Mouse (Mus musculus): ENCODE results near the gene Slc35e3.

DNA sequence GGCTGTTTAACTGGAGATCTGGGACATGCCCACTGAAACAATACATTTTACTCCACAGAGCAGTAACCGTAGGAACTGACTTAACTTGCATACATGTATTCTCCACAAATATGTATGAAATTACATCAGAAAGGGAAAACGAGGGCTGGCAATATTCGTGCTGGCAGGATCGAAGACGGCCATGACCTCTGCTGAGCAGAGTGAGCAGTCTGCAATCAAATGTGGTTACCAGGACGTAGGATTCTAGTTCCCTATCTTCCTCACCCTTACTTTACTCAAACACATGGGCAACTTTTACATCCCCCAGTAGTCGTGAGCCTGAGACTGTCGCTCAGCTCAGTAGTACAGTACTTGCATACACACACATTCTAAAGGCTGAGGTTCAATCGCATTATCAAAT is 37.3 kb downstream of the Slc35e3 start:
- no peak for TF ChIP-seq CTCF (IDR thresholded peaks at IDR 0.05; ENCODE audit: borderline replicate concordance, extremely low read depth, insufficient read depth, insufficient read length)
- TF ChIP-seq POLR2A (IDR thresholded peaks at IDR 0.05; ENCODE audit: borderline replicate concordance, extremely low read depth, insufficient read depth, insufficient read length, poor library complexity, severe bottlenecking): no peak

All from brain, embryonic 14.5 days (tissue).